Mouse (Mus musculus) lung, postnatal 0 days (tissue): ENCODE measurements around the gene Abcb8.

ENCODE experiments used
- CTCF ChIP-seq: IDR thresholded peaks from 2 replicates; pipeline ENCODE4 v1.5.1; 2016; ENCODE audit warnings: antibody characterized with exemption, mild to moderate bottlenecking
- EP300 ChIP-seq: IDR thresholded peaks from 2 replicates; pipeline ENCODE4 v1.6.1; 2016; ENCODE audit warnings: antibody characterized with exemption, mild to moderate bottlenecking, control low read depth

- TF ChIP-seq CTCF = peak; percentile 78
- TF ChIP-seq EP300 = no peak
These were observed 22.8 kb downstream of the Abcb8 start for GRCm38 (mm10) chr5:24416222-24416736.
